Mouse (Mus musculus) MEL (cell line): ENCODE measurements around the gene Prodh2. TPM values are rescaled to one million over a fixed set of nuclear protein-coding genes. Genes with fewer than 3 reads are reported as not detected.

Experiments
- DNase-seq: peaks from one replicate; pipeline ENCODE4 v3.0.0; 2011; ENCODE audit warnings: low read depth, low spot score
- H3K27ac ChIP-seq: 2 replicates; pipeline ENCODE4 v1.5.1; 2012; ENCODE audit warnings: low read depth, mild to moderate bottlenecking, control low read depth, low read length, moderate library complexity; ENCODE audit not compliant: control insufficient read depth
- H3K27me3 ChIP-seq, 2 experiments: fragments of 150-350 bp in 1 of 2; sonication (generic) in 1 of 2; 2 replicates each; pipeline ENCODE4 v1.6.1; 2012; ENCODE audit warnings: low read length in 2 of 2, mild to moderate bottlenecking in 2 of 2, improper control_type of control experiment in 1 of 2, moderate library complexity in 1 of 2; ENCODE audit not compliant: insufficient read depth in 2 of 2, control insufficient read depth in 1 of 2
- H3K36me3 ChIP-seq, 2 experiments: 2 replicates each; pipeline ENCODE4 v1.6.1; 2012 to 2014; ENCODE audit warnings: low read length in 2 of 2, improper control_type of control experiment in 1 of 2, inconsistent platforms in 1 of 2, mild to moderate bottlenecking in 1 of 2; ENCODE audit not compliant: insufficient read depth in 2 of 2, control insufficient read depth in 1 of 2
- H3K4me1 ChIP-seq, 2 experiments: fragments of 150-350 bp in 1 of 2; sonication (generic) in 1 of 2; 2 replicates each; pipeline ENCODE4 v1.6.1; 2012; ENCODE audit warnings: low read length in 2 of 2, improper control_type of control experiment in 1 of 2, mild to moderate bottlenecking in 1 of 2; ENCODE audit not compliant: insufficient read depth in 2 of 2, control insufficient read depth in 1 of 2
- H3K4me3 ChIP-seq, 2 experiments: fragments of 150-350 bp in 1 of 2; sonication (generic) in 1 of 2; 2 replicates each; pipeline ENCODE4 v1.5.1; 2012; ENCODE audit warnings: low read depth in 2 of 2, low read length in 2 of 2, mild to moderate bottlenecking in 2 of 2, moderate library complexity in 2 of 2, control low read depth in 1 of 2, improper control_type of control experiment in 1 of 2; ENCODE audit not compliant: control insufficient read depth in 1 of 2, insufficient read depth in 1 of 2
- H3K79me2 ChIP-seq: 2 replicates; pipeline ENCODE4 v1.6.1; 2012; ENCODE audit warnings: mild to moderate bottlenecking, low read length, moderate library complexity; ENCODE audit not compliant: control insufficient read depth, poor library complexity, insufficient read depth
- H3K9ac ChIP-seq: 2 replicates; pipeline ENCODE4 v1.6.1; 2012; ENCODE audit warnings: low read depth, mild to moderate bottlenecking, control low read depth, low read length, moderate library complexity; ENCODE audit not compliant: control insufficient read depth, poor library complexity, severe bottlenecking
- H3K9me3 ChIP-seq: fragments of 150-350 bp; sonication (generic); replicated peaks from 2 replicates; pipeline ENCODE4 v1.6.1; 2012; ENCODE audit warnings: mild to moderate bottlenecking, low read length, improper control_type of control experiment, moderate library complexity; ENCODE audit not compliant: insufficient read depth
- BHLHE40 ChIP-seq: IDR thresholded peaks from 2 replicates; pipeline ENCODE4 v1.6.1; 2012; ENCODE audit warnings: low read depth, mild to moderate bottlenecking, inconsistent platforms, low read length, improper control_type of control experiment, borderline replicate concordance
- GABPA ChIP-seq: IDR thresholded peaks from 2 replicates; pipeline ENCODE4 v1.6.1; 2012; ENCODE audit warnings: low read depth, mild to moderate bottlenecking, inconsistent platforms, low read length, improper control_type of control experiment, moderate library complexity
- NELFE ChIP-seq: IDR thresholded peaks from 2 replicates; pipeline ENCODE4 v1.6.1; 2011; ENCODE audit warnings: low read depth, low read length, improper control_type of control experiment
- POLR2A ChIP-seq, 2 experiments: IDR thresholded peaks; 2 replicates each; pipeline ENCODE4 v1.6.1; 2011 to 2012; ENCODE audit warnings: low read length in 2 of 2, mild to moderate bottlenecking in 2 of 2, control low read depth in 1 of 2, improper control_type of control experiment in 1 of 2, low read depth in 1 of 2, moderate library complexity in 1 of 2; ENCODE audit not compliant: control insufficient read depth in 1 of 2, insufficient read depth in 1 of 2, poor library complexity in 1 of 2
- POLR2AphosphoS5 ChIP-seq: IDR thresholded peaks from 2 replicates; pipeline ENCODE4 v1.6.1; 2012; ENCODE audit warnings: low read depth, borderline replicate concordance, mild to moderate bottlenecking, inconsistent platforms, low read length, moderate library complexity, mixed read lengths
- TBP ChIP-seq: IDR thresholded peaks from 2 replicates; pipeline ENCODE4 v1.8.0; 2011; ENCODE audit warnings: low read depth, low read length, improper control_type of control experiment
- TCF12 ChIP-seq: IDR thresholded peaks from 2 replicates; pipeline ENCODE4 v1.6.1; 2014; ENCODE audit warnings: low read depth, mild to moderate bottlenecking, inconsistent platforms, low read length, improper control_type of control experiment, moderate library complexity
- polyA plus RNA-seq, 2 experiments: library from polyadenylated mRNA; stranded (reverse) in 1 of 2; unstranded in 1 of 2; fragments of >175 nt in 1 of 2; fragments of >200 nt in 1 of 2; gene quantifications; 2 replicates each; pipeline versions ENCODE4 v1.2.1 to v1.2.4; 2012; ENCODE audit warnings: low replicate concordance in 2 of 2, low read depth in 1 of 2; ENCODE audit not compliant: insufficient read length in 2 of 2, insufficient read depth in 1 of 2, missing spikeins in 1 of 2
- total RNA-seq: library from RNA; depleted of rRNA; stranded (reverse); fragments of 300-350 nt; gene quantifications from 2 replicates; pipeline ENCODE4 v1.2.3, GENCODE M21; 2012; rRNA removed

Prodh2 gene
- total and polyA plus RNA-seq, 3 experiments = not detected

DNA sequence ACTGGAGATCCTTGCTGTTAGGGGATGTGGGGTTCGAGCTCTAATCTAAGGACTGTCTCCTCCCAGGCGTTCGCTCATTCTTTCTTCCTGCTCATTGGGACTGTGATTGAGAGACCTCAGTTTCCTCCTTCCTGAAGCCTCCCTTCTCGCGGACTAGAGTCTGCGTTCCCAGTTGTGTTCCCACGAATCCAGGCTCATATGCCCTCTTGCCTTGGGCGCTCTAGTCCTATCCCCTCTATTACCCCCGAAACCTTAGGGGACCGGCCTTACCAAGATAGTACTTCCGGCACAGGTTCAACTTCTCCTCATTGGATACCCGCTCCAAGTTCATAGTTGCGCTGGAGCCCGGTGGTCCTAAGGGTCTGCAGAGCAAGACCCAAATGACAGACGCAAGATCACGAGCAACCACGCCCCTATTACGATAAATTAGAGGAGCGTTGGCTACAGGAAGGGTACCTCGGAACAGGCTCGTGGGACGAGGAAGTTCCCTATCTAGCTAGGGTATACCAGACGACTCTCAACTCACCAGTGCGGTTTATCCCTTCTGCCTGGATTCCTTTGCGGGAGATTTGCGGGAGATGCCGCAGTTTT, 69.2 kb downstream of the Prodh2 start:
- Histone ChIP-seq H3K27me3 (no peaks in the 10 kb centered on the region), H3K79me2 (peaks cover 18% of the 10 kb centered on the region), H3K4me1 (peaks cover 2 to 16% of the 10 kb centered on the region in 2 experiments; a peak in 2 of 4 replicates), H3K4me3 (peak overlapping the region; percentile 58 to 82), H3K36me3 (peaks cover 0 to 8% of the 10 kb centered on the region in 2 experiments; a peak in 2 of 4 replicates), H3K9me3 (no peaks in the 10 kb centered on the region), H3K27ac (peak overlapping the region; percentile 89), H3K9ac (peak overlapping the region; percentile 86)
- DNase-seq = peak; percentile 73
- TF ChIP-seq BHLHE40 = peak; percentile 33; the same call in 1 of the 2 replicates
- peak; percentile 47 for TF ChIP-seq NELFE
- peak; percentile 45; the same call in 1 of the 2 replicates for TF ChIP-seq TBP
- TF ChIP-seq GABPA = no peak
- TF ChIP-seq POLR2AphosphoS5 = no peak
- peak in 1 of 2 experiments; percentile 59; a peak in 2 of 4 replicates for TF ChIP-seq POLR2A (IDR thresholded peaks at IDR 0.05; ENCODE audit: control insufficient read depth in 1 of 2, insufficient read depth in 1 of 2, low read depth in 1 of 2, low read length in 2 of 2, poor library complexity in 1 of 2)
- no peak for TF ChIP-seq TCF12

Other genes with a start within 250 kb of the Prodh2 start
Only the 30 nearest of the 33 such genes appear.
- 4.9 and 6.5 TPM in 2 replicates for gene Wdr62, start 213.2 kb upstream of the Prodh2 start, total RNA-seq
- gene Wdr62, start 213.2 kb upstream of the Prodh2 start, polyA plus RNA-seq = 10 to 100 TPM; 30.5 to 44.8 TPM
- not detected in 2 replicates for gene Clip3, start 201.9 kb upstream of the Prodh2 start, total RNA-seq
- under 1 TPM in 1 of 2 experiments, not detected in 1; 0.19 TPM for gene Clip3, start 201.9 kb upstream of the Prodh2 start, polyA plus RNA-seq
- 15.0 and 16.2 TPM in 2 replicates for gene Alkbh6, start 184.9 kb upstream of the Prodh2 start, total RNA-seq
- gene Alkbh6, start 184.9 kb upstream of the Prodh2 start, polyA plus RNA-seq = 10 to 100 TPM in 1 of 2 experiments, not detected in 1; 24.6 TPM
- gene Syne4, start 178.8 kb upstream of the Prodh2 start, total RNA-seq = 0.31 and 0.42 TPM in 2 replicates
- under 1 TPM in 1 of 2 experiments, not detected in 1; 0.82 TPM for gene Syne4, start 178.8 kb upstream of the Prodh2 start, polyA plus RNA-seq
- gene E130208F15Rik, start 171.9 kb upstream of the Prodh2 start, total RNA-seq = 0.92 and 0.96 TPM in 2 replicates
- gene E130208F15Rik, start 171.9 kb upstream of the Prodh2 start, polyA plus RNA-seq = 1 to 10 TPM in 1 of 2 experiments, not detected in 1; 3.2 TPM
- 4.3 and 4.5 TPM in 2 replicates for gene Sdhaf1, start 169.7 kb upstream of the Prodh2 start, total RNA-seq
- gene Sdhaf1, start 169.7 kb upstream of the Prodh2 start, polyA plus RNA-seq = 1 to 10 TPM in 1 of 2 experiments, not detected in 1; 8.1 TPM
- not detected in 2 replicates for gene Lrfn3, start 130.8 kb upstream of the Prodh2 start, total RNA-seq
- gene Lrfn3, start 130.8 kb upstream of the Prodh2 start, polyA plus RNA-seq = not detected
- 2.8 and 3.9 TPM in 2 replicates for gene Tyrobp, start 79.9 kb upstream of the Prodh2 start, total RNA-seq
- gene Tyrobp, start 79.9 kb upstream of the Prodh2 start, polyA plus RNA-seq = 10 to 100 TPM in 1 of 2 experiments, not detected in 1; 13.6 TPM
- gene Hcst, start 73.8 kb upstream of the Prodh2 start, total RNA-seq = 7.1 and 15.5 TPM in 2 replicates
- 10 to 100 TPM in 1 of 2 experiments, not detected in 1; 28.1 TPM for gene Hcst, start 73.8 kb upstream of the Prodh2 start, polyA plus RNA-seq
- 6.2 and 7.0 TPM in 2 replicates for gene Nfkbid, start 71.9 kb upstream of the Prodh2 start, total RNA-seq
- gene Nfkbid, start 71.9 kb upstream of the Prodh2 start, polyA plus RNA-seq = 10 to 100 TPM in 1 of 2 experiments, not detected in 1; 16.7 TPM
- 1.5 and 1.9 TPM in 2 replicates for gene Aplp1, start 48.1 kb upstream of the Prodh2 start, total RNA-seq
- 1 to 10 TPM in 1 of 2 experiments, not detected in 1; 7.1 TPM for gene Aplp1, start 48.1 kb upstream of the Prodh2 start, polyA plus RNA-seq
- not detected in 2 replicates for gene Kirrel2, start 35.9 kb upstream of the Prodh2 start, total RNA-seq
- gene Kirrel2, start 35.9 kb upstream of the Prodh2 start, polyA plus RNA-seq = not detected
- gene Nphs1, start 35.3 kb upstream of the Prodh2 start, total RNA-seq = 1.3 and 2.3 TPM in 2 replicates
- 1 to 10 TPM in 1 of 2 experiments, not detected in 1; 1.2 TPM for gene Nphs1, start 35.3 kb upstream of the Prodh2 start, polyA plus RNA-seq
- gene Arhgap33, start 41.4 kb downstream of the Prodh2 start, total RNA-seq = 1.8 and 2.4 TPM in 2 replicates
- 10 to 100 TPM in 1 of 2 experiments, not detected in 1; 22.3 TPM for gene Arhgap33, start 41.4 kb downstream of the Prodh2 start, polyA plus RNA-seq
- 1.2 and 1.5 TPM in 2 replicates for gene Hspb6, start 58.6 kb downstream of the Prodh2 start, total RNA-seq
- gene Hspb6, start 58.6 kb downstream of the Prodh2 start, polyA plus RNA-seq = 10 to 100 TPM in 1 of 2 experiments, not detected in 1; 12.4 TPM
- 2.3 and 2.4 TPM in 2 replicates for gene Proser3, start 58.7 kb downstream of the Prodh2 start, total RNA-seq
- 1 to 10 TPM in 1 of 2 experiments, not detected in 1; 8.9 TPM for gene Proser3, start 58.7 kb downstream of the Prodh2 start, polyA plus RNA-seq
- 10.9 and 12.0 TPM in 2 replicates for gene Lin37, start 66.2 kb downstream of the Prodh2 start, total RNA-seq
- 10 to 100 TPM in 1 of 2 experiments, not detected in 1; 49.8 TPM for gene Lin37, start 66.2 kb downstream of the Prodh2 start, polyA plus RNA-seq
- 67.2 and 74.2 TPM in 2 replicates for gene U2af1l4, start 69.7 kb downstream of the Prodh2 start, total RNA-seq
- gene U2af1l4, start 69.7 kb downstream of the Prodh2 start, polyA plus RNA-seq = 10 to 100 TPM in 1 of 2 experiments, not detected in 1; 72.5 TPM
- 1.4 and 1.9 TPM in 2 replicates for gene Gm49396, start 69.7 kb downstream of the Prodh2 start, total RNA-seq
- 1 to 10 TPM in 1 of 2 experiments, not detected in 1; 4.2 TPM for gene Gm49396, start 69.7 kb downstream of the Prodh2 start, polyA plus RNA-seq
- gene Psenen, start 70.0 kb downstream of the Prodh2 start, total RNA-seq = 43.0 and 60.8 TPM in 2 replicates
- 100 to 1,000 TPM in 1 of 2 experiments, not detected in 1; 157 TPM for gene Psenen, start 70.0 kb downstream of the Prodh2 start, polyA plus RNA-seq
- 1.3 and 1.7 TPM in 2 replicates for gene Igflr1, start 71.8 kb downstream of the Prodh2 start, total RNA-seq
- gene Igflr1, start 71.8 kb downstream of the Prodh2 start, polyA plus RNA-seq = 1 to 10 TPM in 1 of 2 experiments, not detected in 1; 3.1 TPM
- 13.2 and 15.6 TPM in 2 replicates for gene Kmt2b, start 95.1 kb downstream of the Prodh2 start, total RNA-seq
- gene Kmt2b, start 95.1 kb downstream of the Prodh2 start, polyA plus RNA-seq = 10 to 100 TPM in 1 of 2 experiments, not detected in 1; 48.2 TPM
- 20.1 and 25.9 TPM in 2 replicates for gene Zbtb32, start 105.3 kb downstream of the Prodh2 start, total RNA-seq
- 10 to 100 TPM in 1 of 2 experiments, not detected in 1; 32.8 TPM for gene Zbtb32, start 105.3 kb downstream of the Prodh2 start, polyA plus RNA-seq
- gene Upk1a, start 119.2 kb downstream of the Prodh2 start, total RNA-seq = 0.42 and 0.54 TPM in 2 replicates
- gene Upk1a, start 119.2 kb downstream of the Prodh2 start, polyA plus RNA-seq = 1 to 10 TPM in 1 of 2 experiments, not detected in 1; 1.6 TPM
- gene Cox6b1, start 132.5 kb downstream of the Prodh2 start, total RNA-seq = 566 and 611 TPM in 2 replicates
- 100 to 1,000 TPM in 1 of 2 experiments, not detected in 1; 799 TPM for gene Cox6b1, start 132.5 kb downstream of the Prodh2 start, polyA plus RNA-seq
- gene Etv2, start 142.2 kb downstream of the Prodh2 start, total RNA-seq = 0.15 TPM in 1 of 2 replicates, not detected in the other
- not detected for gene Etv2, start 142.2 kb downstream of the Prodh2 start, polyA plus RNA-seq
- gene Rbm42, start 156.7 kb downstream of the Prodh2 start, total RNA-seq = 103 and 124 TPM in 2 replicates
- gene Rbm42, start 156.7 kb downstream of the Prodh2 start, polyA plus RNA-seq = 100 to 1,000 TPM in 1 of 2 experiments, not detected in 1; 129 TPM
- gene Haus5, start 171.4 kb downstream of the Prodh2 start, total RNA-seq = 34.3 and 35.0 TPM in 2 replicates
- gene Haus5, start 171.4 kb downstream of the Prodh2 start, polyA plus RNA-seq = 10 to 100 TPM in 1 of 2 experiments, not detected in 1; 55.9 TPM
- gene Pmis2, start 178.0 kb downstream of the Prodh2 start, total RNA-seq = not detected in 2 replicates
- not detected for gene Pmis2, start 178.0 kb downstream of the Prodh2 start, polyA plus RNA-seq
- 0.52 TPM in 1 of 2 replicates, not detected in the other for gene 2200002J24Rik, start 205.3 kb downstream of the Prodh2 start, total RNA-seq
- gene 2200002J24Rik, start 205.3 kb downstream of the Prodh2 start, polyA plus RNA-seq = 1 to 10 TPM in 1 of 2 experiments, not detected in 1; 1.2 TPM